Mouse (Mus musculus): ENCODE measurements around the gene Zc3h7b. TPM values are rescaled to one million over a fixed set of nuclear protein-coding genes. Genes with fewer than 3 reads are reported as not detected.

The Zc3h7b gene
- total and polyA plus RNA-seq, 3 experiments, result 18.2 to 108 (median 41.5) TPM

- Histone ChIP-seq H3K9me3 (replicated peaks; ENCODE audit: insufficient read depth, low read length) (no peaks in the 10 kb centered on the region), H3K4me1 (ENCODE audit: control insufficient read depth in 1 of 2, insufficient read depth in 2 of 2, low read length in 2 of 2) (peaks cover 0 to 3% of the 10 kb centered on the region in 2 experiments; a peak in 1 of 4 replicates), H3K9ac (ENCODE audit: control insufficient read depth, low read depth, low read length, poor library complexity, severe bottlenecking) (no peak overlapping the region), H3K79me2 (ENCODE audit: control insufficient read depth, insufficient read depth, low read length, poor library complexity) (peaks cover 50% of the 10 kb centered on the region), H3K4me3 (ENCODE audit: control insufficient read depth in 1 of 2, insufficient read depth in 1 of 2, low read depth in 2 of 2, low read length in 2 of 2) (no peak overlapping the region), H3K27ac (ENCODE audit: control insufficient read depth, low read depth, low read length) (no peak overlapping the region), H3K36me3 (ENCODE audit: control insufficient read depth in 1 of 2, insufficient read depth in 2 of 2, low read length in 2 of 2) (peaks cover 19 to 39% of the 10 kb centered on the region in 2 experiments), H3K27me3 (ENCODE audit: control insufficient read depth in 1 of 2, insufficient read depth in 2 of 2, low read length in 2 of 2) (no peaks in the 10 kb centered on the region)
- TF ChIP-seq TAL1 (IDR thresholded peaks at IDR 0.05; ENCODE audit: low read length) (no peak), CTCF (IDR thresholded peaks at IDR 0.05 in 2 of 3, conservative IDR thresholded peaks at IDR 0.05 in 1 of 3; ENCODE audit: control insufficient read depth in 1 of 3, insufficient read depth in 1 of 3, low read depth in 2 of 3, low read length in 3 of 3, poor library complexity in 1 of 3, severe bottlenecking in 1 of 3) (no peak), ZNF384 (IDR thresholded peaks at IDR 0.05; ENCODE audit: low read depth, low read length) (no peak), UBTF (IDR thresholded peaks at IDR 0.05; ENCODE audit: borderline replicate concordance, insufficient read depth, low read depth, low read length) (no peak), EP300 (IDR thresholded peaks at IDR 0.05; ENCODE audit: low read depth in 1 of 2, low read length in 2 of 2) (no peak), USF2 (IDR thresholded peaks at IDR 0.05; ENCODE audit: borderline replicate concordance in 1 of 2, insufficient read depth in 1 of 2, low read depth in 1 of 2, low read length in 2 of 2) (no peak), POLR2AphosphoS5 (IDR thresholded peaks at IDR 0.05; ENCODE audit: borderline replicate concordance, low read depth, low read length) (no peak), SIN3A (IDR thresholded peaks at IDR 0.05; ENCODE audit: low read length) (no peak), GATA1 (IDR thresholded peaks at IDR 0.05; ENCODE audit: low read depth, low read length) (no peak), ETS1 (IDR thresholded peaks at IDR 0.05; ENCODE audit: low read depth, low read length) (no peak), KAT2A (conservative IDR thresholded peaks at IDR 0.05; ENCODE audit: low read depth, low read length) (no peak), POLR2A (IDR thresholded peaks at IDR 0.05; ENCODE audit: control insufficient read depth in 1 of 2, insufficient read depth in 1 of 2, low read depth in 1 of 2, low read length in 2 of 2, poor library complexity in 1 of 2) (no peak; a peak in 1 of 4 replicates), MAFK (IDR thresholded peaks at IDR 0.05; ENCODE audit: borderline replicate concordance, low read depth, low read length) (no peak), RAD21 (IDR thresholded peaks at IDR 0.05; ENCODE audit: low read depth, low read length) (no peak), E2F4 (IDR thresholded peaks at IDR 0.05; ENCODE audit: borderline replicate concordance, low read depth, low read length) (no peak), RCOR1 (IDR thresholded peaks at IDR 0.05; ENCODE audit: low read depth, low read length) (no peak), JUND (IDR thresholded peaks at IDR 0.05; ENCODE audit: low read depth, low read length) (no peak), ELF1 (IDR thresholded peaks at IDR 0.05; ENCODE audit: low read depth, low read length) (no peak), CHD2 (IDR thresholded peaks at IDR 0.05; ENCODE audit: low read length) (no peak)
- no peak for DNase-seq (ENCODE audit: low read depth, low spot score)
Measured at GRCm38 (mm10) chr15:81725965-81726364, 18.9 kb upstream of the Zc3h7b start.

GRCm38 (mm10) chr15:81729241-81729791 lies 15.5 kb upstream of the Zc3h7b start:
- peak in 1 of 2 experiments; percentile 82; a peak in 1 of 4 replicates for TF ChIP-seq POLR2A (IDR thresholded peaks at IDR 0.05; ENCODE audit: control insufficient read depth in 1 of 2, insufficient read depth in 1 of 2, low read depth in 1 of 2, low read length in 2 of 2, poor library complexity in 1 of 2)
- no peak for TF ChIP-seq JUND (IDR thresholded peaks at IDR 0.05; ENCODE audit: low read depth, low read length)
- DNase-seq (ENCODE audit: low read depth, low spot score), result peak; percentile 63
- Histone ChIP-seq H3K36me3 (ENCODE audit: control insufficient read depth in 1 of 2, insufficient read depth in 2 of 2, low read length in 2 of 2) (peaks cover 15 to 19% of the 10 kb centered on the region in 2 experiments), H3K4me3 (ENCODE audit: control insufficient read depth in 1 of 2, insufficient read depth in 1 of 2, low read depth in 2 of 2, low read length in 2 of 2) (peak overlapping the region; percentile 65 to 83), H3K9ac (ENCODE audit: control insufficient read depth, low read depth, low read length, poor library complexity, severe bottlenecking) (peak overlapping the region; percentile 86), H3K4me1 (ENCODE audit: control insufficient read depth in 1 of 2, insufficient read depth in 2 of 2, low read length in 2 of 2) (peaks cover 0 to 3% of the 10 kb centered on the region in 2 experiments; a peak in 1 of 4 replicates), H3K27me3 (ENCODE audit: control insufficient read depth in 1 of 2, insufficient read depth in 2 of 2, low read length in 2 of 2) (no peaks in the 10 kb centered on the region), H3K27ac (ENCODE audit: control insufficient read depth, low read depth, low read length) (peak overlapping the region; percentile 63), H3K9me3 (replicated peaks; ENCODE audit: insufficient read depth, low read length) (no peaks in the 10 kb centered on the region), H3K79me2 (ENCODE audit: control insufficient read depth, insufficient read depth, low read length, poor library complexity) (peaks cover 47% of the 10 kb centered on the region)
